Mouse (Mus musculus): ENCODE results near the gene Spata16.
"Not testable (repeated sequence)": the region's sequence is repeated elsewhere in the genome, so short reads cannot be mapped to it uniquely, and the experiment has no call there.

Spata16 gene

GRCm38 (mm10) chr3:26637402-26637801, at the start of gene Spata16:
Gene Spata16, plus strand, starts transcription at chr3:26637620.
- DNase-seq (ENCODE audit: low spot score) = no peak

- no peak for DNase-seq (ENCODE audit: low spot score)
Observed at GRCm38 (mm10) chr3:26604861-26605260, 32.6 kb upstream of the Spata16 start.

GRCm38 (mm10) chr3:26608531-26608930, 28.9 kb upstream of the Spata16 start:
- DNase-seq (ENCODE audit: low spot score) = no peak

GRCm38 (mm10) chr3:26639214-26639613, 1.8 kb downstream of the Spata16 start:
- no peak for DNase-seq (ENCODE audit: low spot score)

- no peak for DNase-seq (ENCODE audit: low spot score)
Observed at GRCm38 (mm10) chr3:26639851-26640250, 2.4 kb downstream of the Spata16 start.

- DNase-seq (ENCODE audit: low spot score) = no peak
Observed at GRCm38 (mm10) chr3:26640321-26641075, 3.1 kb downstream of the Spata16 start.

GRCm38 (mm10) chr3:26641351-26642249, 4.2 kb downstream of the Spata16 start:
- no peak for DNase-seq (ENCODE audit: low spot score)

- no peak for DNase-seq (ENCODE audit: low spot score)
Observed at GRCm38 (mm10) chr3:26644136-26644535, 6.7 kb downstream of the Spata16 start.

GRCm38 (mm10) chr3:26646834-26647233, 9.4 kb downstream of the Spata16 start:
- DNase-seq (ENCODE audit: low spot score) = peak; percentile 21

- DNase-seq (ENCODE audit: low spot score) = no peak
Observed at GRCm38 (mm10) chr3:26685832-26686231, 48.4 kb downstream of the Spata16 start.

GRCm38 (mm10) chr3:26709492-26709891, 72.1 kb downstream of the Spata16 start:
- not testable (repeated sequence) for DNase-seq (ENCODE audit: low spot score)

- DNase-seq (ENCODE audit: low spot score) = no peak
Observed at GRCm38 (mm10) chr3:26727526-26727925, 90.1 kb downstream of the Spata16 start.

GRCm38 (mm10) chr3:26750492-26750891, 113.1 kb downstream of the Spata16 start:
- no peak for DNase-seq (ENCODE audit: low spot score)

GRCm38 (mm10) chr3:26752441-26752840, 115.0 kb downstream of the Spata16 start:
- DNase-seq (ENCODE audit: low spot score) = no peak

- DNase-seq (ENCODE audit: low spot score) = no peak
Observed at GRCm38 (mm10) chr3:26793334-26794101, 156.1 kb downstream of the Spata16 start.

- no peak for DNase-seq (ENCODE audit: low spot score)
Observed at GRCm38 (mm10) chr3:26795851-26796538, 158.6 kb downstream of the Spata16 start.

GRCm38 (mm10) chr3:26796954-26797353, 159.5 kb downstream of the Spata16 start:
- DNase-seq (ENCODE audit: low spot score) = no peak

- no peak for DNase-seq (ENCODE audit: low spot score)
Observed at GRCm38 (mm10) chr3:26814307-26814706, 176.9 kb downstream of the Spata16 start.

GRCm38 (mm10) chr3:26815764-26816163, 178.3 kb downstream of the Spata16 start:
- no peak for DNase-seq (ENCODE audit: low spot score)

GRCm38 (mm10) chr3:26819398-26819797, 182.0 kb downstream of the Spata16 start:
- no peak for DNase-seq (ENCODE audit: low spot score)

- DNase-seq (ENCODE audit: low spot score) = peak; percentile 37
Observed at GRCm38 (mm10) chr3:26826958-26827839, 189.8 kb downstream of the Spata16 start.
